Mouse (Mus musculus): ENCODE measurements at regions not wholly inside any gene's neighbourhood (a gene's known extent, or its start where the extent isn't known, plus 50 kb on each side); places are given as distances from the start of the nearest gene placed in this dataset.
"Not testable (repeated sequence)": the region's sequence is repeated elsewhere in the genome, so short reads cannot be mapped to it uniquely, and the experiment has no call there.

DNA sequence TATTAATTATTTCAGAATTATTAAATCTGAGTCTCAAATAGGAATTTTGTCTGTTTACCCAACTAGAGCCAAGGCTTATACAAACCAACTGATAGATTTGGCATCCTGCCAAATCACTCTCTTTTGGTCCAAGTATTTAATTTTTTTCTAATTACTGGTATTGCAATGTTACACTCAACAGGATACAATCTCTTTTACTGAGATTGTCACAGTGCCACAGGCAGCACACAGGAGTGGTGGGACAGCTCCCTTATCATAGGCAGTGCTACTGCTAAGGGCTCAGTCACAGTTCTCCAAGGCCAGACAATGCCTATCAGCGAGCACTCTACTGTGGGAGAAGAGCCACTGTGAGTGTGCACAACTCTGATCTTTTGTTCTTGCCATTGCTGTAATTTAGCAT lies 396.9 kb downstream of the Med10 start:
- DNase-seq (ENCODE audit: low spot score): no peak

DNA sequence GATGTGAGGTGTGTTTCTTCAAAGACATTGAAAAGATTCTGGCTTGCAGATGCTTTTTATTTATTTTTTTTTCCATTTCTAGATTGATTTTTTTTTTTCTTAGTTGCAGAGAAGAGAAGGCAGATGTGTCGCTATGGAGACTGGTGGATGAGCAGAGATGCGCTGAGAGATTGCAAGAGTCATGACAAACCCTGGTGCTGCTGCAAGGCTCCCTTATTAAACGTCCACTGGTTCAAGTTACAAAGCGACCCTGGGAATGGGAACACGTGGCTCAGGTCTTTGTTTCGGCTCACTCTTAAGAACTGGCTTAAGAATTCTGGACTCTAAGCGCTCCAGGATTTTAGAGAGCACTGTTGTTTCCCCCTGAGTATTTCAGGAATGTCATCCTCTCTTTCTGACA lies 403.1 kb downstream of the Med10 start:
- DNase-seq (ENCODE audit: low spot score): no peak

DNA sequence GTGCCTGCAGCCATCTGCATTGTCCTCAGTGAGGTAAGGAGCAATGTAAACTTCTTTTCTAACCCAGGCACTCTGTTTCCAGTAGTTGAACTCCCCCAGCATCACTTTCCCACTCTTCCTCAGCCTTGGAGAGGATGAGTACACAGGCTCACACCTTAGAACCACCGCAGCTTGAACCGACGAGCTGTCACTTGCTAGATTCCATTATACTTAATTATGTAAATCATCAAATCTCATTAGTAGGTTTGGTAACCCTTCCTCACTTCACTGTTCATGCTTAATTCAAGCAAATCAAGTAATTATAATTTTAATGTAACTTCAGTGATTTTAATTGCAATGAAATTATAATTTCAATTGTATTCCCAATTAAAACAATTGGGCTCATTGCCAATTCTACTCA lies 408.0 kb downstream of the Med10 start:
- no peak for DNase-seq (ENCODE audit: low spot score)

DNA sequence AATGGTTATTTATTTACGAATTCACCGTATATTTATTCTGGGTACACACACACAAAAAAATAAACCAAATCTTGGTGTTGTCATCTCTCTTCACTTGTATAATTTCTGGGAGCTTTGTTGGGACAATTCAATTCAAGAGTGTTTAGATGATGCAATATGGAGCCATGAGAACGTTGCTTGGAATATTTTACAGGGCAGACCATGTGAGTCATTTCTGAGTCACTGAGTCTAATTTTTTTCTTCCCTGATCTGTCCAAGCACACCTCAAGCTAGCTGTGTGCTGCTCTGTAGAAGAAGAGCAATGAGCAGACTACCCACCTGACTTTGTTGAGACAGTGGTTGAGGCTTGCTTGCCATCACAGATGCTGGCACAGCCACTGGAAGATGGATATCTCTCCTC lies 410.8 kb downstream of the Med10 start:
- DNase-seq (ENCODE audit: low spot score): no peak

DNA sequence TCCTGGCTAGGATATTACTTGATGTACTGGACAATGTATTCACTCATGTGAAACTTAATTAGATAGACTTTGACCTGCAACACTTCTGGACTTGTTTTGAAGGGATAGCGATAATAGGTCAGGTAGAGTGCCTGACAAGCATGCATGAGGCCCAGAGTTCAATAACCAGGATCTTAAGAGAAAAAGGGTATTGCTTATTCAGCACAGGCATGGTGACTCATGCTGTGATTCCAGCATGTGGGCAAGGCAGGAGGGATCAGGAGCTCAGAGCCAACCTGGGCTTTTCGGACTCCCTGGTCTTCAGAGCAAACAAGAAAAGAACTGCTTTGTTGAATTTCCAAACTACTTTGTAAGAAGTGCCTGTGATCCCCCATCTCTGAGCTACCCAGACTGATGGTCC lies 411.4 kb downstream of the Med10 start:
- no peak for DNase-seq (ENCODE audit: low spot score)

DNA sequence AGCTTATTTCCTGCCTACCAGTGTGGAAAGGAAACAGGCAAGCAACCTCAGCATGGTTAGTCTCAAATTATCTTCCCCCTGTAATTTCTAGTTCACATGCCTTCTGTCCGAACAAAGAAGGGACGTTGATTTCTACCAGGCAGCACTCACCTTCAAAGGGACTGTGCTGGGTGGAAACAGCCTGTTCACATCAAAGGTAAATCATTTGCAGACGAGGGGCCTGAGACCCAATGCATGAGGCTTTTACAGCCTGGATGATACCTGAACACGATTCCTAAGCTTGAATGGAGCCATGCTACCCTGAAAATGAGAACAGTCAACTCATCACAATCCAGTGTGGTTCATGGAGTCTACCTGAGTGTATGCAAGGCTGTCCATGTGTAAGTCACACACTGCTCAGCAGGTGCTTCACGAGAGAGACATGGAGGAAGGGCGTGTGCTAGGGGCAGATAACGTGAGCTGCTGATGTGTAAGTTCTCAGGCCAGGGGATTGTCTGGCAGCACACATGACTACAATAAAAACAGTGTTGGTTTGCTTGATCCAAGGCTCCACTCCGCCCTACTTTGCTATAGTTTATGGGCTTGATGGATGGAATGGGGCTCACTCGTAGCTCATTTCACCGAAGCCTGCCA lies 411.9 kb downstream of the Med10 start:
- DNase-seq (ENCODE audit: low spot score): no peak

DNA sequence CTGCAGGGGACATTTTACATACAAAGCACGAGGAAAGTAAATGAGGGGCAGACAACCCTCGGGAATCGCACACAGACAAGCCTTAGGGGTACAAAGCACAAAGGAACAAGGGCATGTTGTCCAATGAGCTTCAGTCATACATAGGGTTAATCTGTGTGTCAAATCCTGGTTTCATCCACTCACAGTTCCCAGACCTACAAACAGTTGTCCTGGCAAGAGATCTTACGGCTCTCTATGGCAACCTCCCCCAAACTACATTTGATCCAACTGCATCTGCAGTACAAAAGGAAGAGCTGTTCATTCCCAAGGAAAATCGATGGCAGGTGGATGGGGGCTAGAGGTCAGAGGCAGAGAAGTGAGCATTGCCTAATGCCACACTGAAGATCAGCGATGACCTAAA lies 413.9 kb downstream of the Med10 start:
- DNase-seq (ENCODE audit: low spot score): no peak

DNA sequence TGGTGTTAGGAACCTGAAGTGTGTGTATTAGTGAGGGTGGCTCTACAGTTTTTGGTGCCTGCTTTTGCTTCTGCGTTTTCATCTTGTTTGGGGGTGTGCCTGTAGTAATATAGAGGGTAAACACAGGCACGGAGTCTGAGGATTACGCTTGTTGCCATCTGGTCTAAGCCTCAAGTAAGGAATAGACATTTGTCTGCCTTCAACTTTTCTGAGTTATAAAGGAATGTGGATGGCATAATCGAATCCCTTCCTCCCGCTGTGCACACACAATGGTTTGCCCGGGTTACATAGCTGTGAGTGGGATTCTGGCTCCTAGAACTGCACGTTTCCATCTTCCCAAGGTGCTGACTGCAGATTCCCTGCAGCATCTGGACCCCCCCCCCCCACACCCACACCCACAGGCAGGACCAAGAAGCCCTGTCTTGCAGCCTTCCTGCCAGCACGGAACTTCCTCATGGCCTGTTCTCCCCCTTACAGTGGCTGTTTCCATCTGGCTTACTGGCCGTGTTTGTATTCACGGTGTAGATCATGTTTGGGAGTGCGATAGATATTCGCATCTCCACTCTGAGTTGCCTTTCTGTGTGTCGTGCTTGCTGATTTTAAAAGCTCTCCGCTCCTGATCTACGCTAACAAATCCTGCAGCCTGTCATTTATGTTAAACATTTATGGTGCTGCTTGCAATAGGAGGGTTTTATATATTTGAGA lies 415.4 kb downstream of the Med10 start:
- DNase-seq (ENCODE audit: low spot score): no peak

DNA sequence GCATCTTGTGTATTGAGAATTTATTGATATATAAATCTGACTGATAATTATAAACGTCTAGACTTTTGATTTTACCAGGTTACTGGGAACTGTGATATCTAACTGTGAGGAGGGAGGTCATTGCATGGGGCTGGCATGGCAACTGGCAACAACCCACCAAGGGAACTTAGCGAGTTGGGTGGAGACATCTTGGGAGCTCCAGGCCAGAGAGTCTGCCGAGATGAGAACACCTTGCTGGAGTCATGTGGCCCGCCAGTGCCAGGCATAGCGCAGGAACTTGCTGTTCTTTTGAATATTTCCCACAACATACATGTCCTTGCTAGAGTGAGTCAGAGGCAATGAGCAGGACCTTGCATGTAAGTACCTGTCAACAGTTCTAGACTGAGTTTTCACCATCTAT lies 413.9 kb downstream of the Ice1 start:
- DNase-seq (ENCODE audit: low spot score): no peak

DNA sequence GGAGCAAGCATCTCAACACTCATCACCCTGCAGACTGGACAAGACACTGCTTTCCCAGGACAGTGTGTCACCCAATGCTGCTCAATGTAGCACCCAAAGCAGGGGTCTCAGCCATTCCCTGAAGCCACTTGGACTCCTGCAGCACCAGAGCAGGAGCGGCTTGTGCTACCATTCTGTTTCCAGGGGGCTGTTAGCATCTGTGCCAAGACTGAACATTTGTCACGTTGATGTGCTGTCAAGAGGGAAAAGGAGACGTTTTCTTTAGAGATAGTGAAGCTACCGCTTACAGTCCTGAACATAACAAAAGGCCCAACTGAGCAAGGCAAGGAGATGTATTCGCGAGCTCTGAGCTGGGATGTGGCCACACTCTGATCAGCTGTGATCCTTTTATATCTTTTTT lies 410.3 kb downstream of the Ice1 start:
- no peak for DNase-seq (ENCODE audit: low spot score)

DNA sequence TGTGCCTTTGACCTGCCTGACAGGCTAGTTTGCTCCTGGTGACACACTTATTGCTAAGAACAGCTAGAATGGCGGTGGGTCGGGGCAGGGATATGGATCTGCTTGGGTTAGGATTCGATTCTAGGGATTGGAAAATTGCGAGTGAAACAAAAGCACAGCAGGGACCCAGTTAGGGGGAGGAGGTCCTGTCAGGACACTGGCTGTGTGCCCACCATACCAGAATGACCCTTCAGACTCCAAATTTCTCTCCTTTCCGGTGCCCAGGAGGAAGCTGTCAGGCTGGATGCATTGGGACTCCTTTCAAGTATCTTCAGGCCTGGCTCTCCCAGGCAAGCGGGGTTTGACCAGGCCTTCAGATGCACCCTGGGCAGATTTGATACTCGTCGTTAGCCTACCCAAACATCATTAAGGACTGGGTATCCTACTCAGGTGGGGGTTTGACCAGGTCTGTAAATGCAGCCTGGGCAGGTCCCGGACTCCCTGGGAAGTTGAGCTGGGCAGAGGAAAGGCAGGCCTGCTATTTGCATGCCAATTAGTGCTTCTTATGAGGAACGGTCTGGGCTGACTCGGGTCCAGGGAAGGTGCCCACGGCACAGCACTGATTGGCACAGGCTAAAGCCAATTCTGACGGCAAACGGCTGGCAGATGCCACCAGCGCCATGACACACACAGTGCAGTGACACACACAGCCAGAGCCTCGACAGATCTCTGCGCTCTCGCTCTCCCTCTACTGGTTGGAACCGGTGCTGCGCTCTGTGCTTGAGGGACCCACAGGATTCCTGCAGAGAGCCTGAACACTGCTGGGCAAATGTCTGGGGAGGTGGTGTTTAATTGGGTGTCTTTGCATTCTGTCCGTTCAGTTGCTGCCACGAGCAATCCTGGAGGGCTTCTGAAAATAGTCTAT lies 403.3 kb downstream of the Ice1 start:
- DNase-seq (ENCODE audit: low spot score): peak; percentile 64

DNA sequence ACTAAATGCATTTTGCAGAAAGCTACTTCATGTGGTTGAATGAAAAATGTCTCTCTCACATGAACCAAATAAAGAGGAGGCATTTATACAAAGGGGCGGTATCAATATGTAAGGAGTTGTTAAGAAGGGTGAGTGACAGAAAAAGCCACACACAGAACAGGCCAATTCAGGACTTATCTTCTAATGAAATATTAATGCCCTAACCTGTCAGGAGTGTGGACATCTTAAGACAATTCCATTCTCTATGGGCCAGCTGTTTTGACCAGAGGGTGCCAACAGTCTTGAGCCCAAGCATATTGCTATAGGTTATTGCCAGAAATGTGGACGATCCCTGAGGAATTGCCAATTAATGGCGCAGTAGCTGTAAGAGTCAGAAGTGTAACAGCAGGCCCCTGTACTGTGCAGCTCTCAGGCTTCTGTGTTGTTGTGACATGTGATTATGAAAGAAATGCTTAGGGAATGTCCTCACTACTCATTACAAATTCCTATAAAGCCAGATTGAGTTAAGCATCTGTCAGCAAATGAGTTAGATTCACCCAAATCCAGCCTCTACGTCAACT lies 393.8 kb downstream of the Ice1 start:
- no peak for DNase-seq (ENCODE audit: low spot score)

DNA sequence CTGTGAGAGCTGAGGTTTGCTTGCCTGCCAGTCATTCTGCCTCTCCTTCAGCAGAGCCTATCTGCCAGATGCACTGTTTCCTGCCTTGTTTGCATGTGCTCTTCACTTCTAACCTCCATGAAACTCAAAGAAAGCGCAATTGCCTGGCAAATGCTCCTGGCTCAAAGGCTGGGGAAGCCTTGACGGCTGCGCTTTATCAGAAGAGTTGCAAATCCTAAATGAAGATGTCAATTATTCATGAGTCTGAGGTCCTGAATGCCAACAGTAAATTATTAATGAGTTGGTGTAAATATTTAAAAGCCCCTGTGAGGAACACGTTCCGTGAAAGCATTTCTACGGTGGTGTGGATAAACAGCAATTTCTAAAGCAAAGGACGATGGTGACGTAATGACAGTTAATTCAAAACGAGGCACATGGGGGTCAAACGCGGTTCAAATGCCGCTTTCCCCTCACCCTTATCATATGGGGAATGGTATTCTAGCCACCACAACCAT lies 377.4 kb downstream of the Ice1 start:
- DNase-seq (ENCODE audit: low spot score): no peak

DNA sequence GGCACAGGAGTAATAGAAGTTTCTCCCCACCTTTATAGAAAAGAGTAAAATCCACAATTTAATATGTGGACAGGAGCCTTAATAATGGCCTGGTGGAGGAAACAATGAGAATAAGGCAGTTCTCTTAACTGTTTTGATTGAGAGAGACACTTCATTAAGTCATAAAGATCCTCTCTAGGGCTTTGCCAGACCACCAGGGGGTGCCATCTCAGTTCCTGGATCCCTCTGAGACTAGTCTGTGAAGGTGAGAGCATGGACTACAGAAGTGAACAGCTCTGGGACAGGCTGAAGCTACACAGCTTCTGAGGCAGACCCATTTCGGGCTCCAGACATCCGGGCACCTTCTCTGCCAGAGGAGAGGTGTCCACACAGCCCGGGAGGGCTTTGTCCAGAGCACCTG lies 373.8 kb downstream of the Ice1 start:
- DNase-seq (ENCODE audit: low spot score): no peak

DNA sequence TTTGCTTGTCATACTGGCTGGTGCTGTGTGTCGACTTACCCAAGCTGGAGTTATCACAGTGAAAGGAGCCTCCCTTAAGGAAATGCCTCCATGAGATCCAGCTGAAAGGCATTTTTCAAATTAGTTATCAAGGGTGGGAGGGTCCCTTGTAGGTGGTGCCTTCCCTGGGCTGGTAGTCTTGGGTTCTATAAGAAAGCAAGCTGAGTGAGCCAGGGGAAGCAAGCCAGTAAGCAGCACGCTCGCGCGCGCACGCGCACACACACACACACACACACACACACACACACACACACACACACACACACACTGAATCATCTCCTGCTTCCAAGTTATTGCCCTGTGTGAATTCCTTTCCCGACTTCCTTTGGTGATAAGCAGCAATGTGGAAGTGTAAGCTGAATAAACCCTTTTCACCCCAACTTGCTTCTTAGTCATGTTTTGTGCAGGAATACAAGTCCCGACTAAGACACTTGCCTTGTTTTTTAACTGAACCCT lies 360.5 kb downstream of the Ice1 start:
- not testable (repeated sequence) for DNase-seq (ENCODE audit: low spot score)

DNA sequence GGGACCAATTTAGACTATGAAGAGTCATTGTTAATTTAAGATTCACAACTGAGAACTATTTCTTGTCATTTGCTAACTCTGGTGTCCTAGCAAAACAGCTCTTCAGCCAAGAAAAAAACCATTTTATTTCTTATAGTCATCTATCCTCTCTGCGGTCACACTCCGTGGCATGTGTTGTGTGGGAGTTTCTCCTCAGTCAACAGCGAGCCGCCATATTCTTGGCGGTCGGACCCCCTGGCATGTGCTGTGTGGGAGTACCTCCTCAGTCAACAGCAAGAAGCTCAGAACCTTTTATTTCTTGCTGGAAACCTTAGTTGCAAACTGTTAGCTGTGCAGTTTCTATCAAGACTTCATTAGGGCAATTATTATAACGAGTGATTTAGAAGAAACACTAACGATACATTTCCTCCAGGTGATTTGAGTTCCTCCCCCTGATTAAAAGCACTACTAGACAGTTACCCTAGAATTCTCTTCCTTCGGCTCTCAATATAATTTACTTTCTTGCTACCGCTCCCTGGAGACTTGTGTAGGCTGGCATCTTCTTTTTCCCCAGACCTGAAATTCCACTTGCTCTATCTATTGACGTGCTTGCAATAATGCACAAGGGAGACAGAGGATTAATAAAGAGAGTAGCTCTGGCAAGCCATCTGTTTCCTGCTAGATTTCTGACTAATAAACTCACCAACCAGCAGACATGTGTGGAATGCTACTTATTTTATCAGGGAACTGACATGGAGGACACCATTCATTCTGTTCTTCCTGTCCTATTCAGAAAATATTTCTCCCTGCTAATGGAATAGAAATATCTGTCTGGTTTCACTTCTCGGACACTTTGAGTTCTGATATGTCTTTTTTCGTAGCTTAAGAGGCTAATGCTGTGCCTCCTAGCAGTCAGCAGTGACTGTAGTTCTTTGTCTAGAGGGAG lies 359.5 kb downstream of the Ice1 start:
- peak; percentile 75 for DNase-seq (ENCODE audit: low spot score)

DNA sequence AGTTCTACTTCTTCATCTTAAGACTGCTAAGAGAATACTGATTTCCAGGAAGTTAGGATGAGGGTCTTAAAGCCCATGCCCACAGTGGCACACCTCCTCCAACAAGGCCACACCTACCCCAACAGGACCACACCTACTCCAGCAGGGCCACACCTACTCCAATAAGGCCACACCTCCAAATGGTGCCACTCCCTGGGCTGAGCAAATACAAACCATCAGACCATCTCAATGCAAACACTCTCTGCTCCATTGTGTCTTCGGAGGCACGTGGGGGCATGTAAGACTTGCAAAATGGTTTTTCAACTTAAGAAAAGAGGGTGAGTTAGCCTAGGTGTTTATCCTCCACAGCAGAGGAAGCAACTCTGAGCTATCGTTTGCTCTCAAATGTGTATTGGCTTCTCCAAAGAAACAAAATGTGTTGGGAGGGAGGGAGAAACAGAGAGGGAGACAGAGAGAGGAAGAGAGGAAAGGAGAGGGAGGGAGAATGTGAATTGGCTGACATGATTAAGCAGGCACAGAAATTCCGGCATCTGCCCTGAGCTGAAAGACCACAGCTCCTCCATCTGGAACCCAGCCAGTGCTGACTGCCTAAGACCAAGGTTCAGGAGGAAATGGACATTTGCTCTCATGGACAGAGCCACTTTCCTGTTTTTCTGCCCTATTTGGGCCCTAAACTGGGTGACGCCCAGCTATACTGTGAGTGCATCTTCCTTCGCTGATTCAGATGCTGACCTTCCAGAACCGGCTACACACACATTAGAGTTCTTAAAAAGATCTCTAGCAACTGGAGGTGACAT lies 356.2 kb downstream of the Ice1 start:
- no peak for DNase-seq (ENCODE audit: low spot score)

DNA sequence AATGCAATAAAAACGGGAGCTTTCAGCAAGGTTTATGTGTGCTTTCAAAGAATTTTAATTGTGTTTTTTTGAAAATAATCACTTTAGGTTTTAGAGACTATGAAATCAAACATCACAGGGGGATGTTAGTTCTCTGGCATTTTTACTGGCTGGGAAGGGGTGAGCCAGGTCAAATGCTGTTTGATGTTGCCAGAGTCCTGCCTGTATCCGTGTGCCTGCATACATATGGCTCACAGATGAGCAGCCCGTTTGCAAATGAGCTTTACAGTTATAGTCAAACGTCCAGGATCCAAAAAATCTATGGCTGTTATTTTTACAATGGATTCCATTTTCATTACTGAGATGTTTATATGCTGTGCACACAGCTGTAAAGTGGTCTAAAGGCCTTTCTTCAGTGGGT lies 354.7 kb downstream of the Ice1 start:
- no peak for DNase-seq (ENCODE audit: low spot score)

DNA sequence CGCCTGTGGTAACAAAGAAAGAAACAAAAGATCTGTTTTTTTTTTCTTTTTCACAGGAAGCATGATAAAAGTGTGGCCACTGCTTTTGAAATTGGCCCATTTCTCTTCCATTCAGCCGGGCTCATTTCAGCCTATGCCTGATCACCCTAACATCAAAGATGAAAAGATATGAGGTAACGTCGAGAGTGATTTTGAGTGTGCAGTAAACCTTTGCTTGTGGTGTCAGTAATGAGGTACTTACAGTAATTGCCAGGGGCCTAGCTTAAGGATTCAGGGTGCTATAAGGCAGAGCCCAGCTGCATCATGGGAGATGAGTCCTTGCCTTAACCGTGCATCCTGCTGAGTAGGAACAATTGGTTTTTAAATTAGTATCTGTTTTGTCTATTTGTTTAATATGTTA lies 354.2 kb downstream of the Ice1 start:
- no peak for DNase-seq (ENCODE audit: low spot score)

DNA sequence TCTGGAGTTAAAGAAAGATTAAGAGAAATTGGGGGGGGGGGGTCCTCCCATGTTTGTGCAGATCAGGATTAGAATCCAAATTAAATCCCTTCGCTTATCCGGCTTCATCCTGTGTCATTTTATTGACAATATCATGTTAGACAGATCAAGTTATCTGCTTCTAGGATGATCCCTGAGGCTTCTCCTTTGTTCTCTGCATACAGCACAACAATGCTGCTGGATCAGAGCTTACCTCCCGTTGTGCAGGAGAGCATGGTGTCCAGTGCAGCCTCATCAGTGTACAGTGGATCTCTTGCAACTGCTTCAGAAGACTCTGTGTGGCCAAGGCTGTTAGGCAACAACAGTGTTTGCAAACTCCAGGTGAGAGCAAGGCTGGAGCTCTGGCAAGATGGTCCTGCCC lies 344.7 kb downstream of the Ice1 start:
- DNase-seq (ENCODE audit: low spot score): no peak

Measured in left cerebral cortex, adult 11 months (tissue).